Mouse (Mus musculus) testis, adult 2 months (tissue): ENCODE measurements around the gene Errfi1. TPM values are rescaled to one million over a fixed set of nuclear protein-coding genes. Genes with fewer than 3 reads are reported as not detected.
"Not testable (repeated sequence)": the region's sequence is repeated elsewhere in the genome, so short reads cannot be mapped to it uniquely, and the experiment has no call there.

Source experiments
- H3K27ac ChIP-seq: fragments of 200-500 bp; 2 replicates; pipeline ENCODE4 v1.5.1; 2012; ENCODE audit warnings: low read depth, low read length; ENCODE audit not compliant: control insufficient read depth, insufficient read depth
- H3K27me3 ChIP-seq: fragments of 200-500 bp; 2 replicates; pipeline ENCODE4 v1.6.1; 2012; ENCODE audit warnings: mild to moderate bottlenecking, low read length, moderate library complexity; ENCODE audit not compliant: control insufficient read depth, insufficient read depth
- H3K36me3 ChIP-seq: fragments of 200-500 bp; 2 replicates; pipeline ENCODE4 v1.6.1; 2012; ENCODE audit warnings: mild to moderate bottlenecking, low read length; ENCODE audit not compliant: control insufficient read depth, insufficient read depth
- H3K4me1 ChIP-seq: fragments of 200-500 bp; 2 replicates; pipeline ENCODE4 v1.6.1; 2012; ENCODE audit warnings: low read length; ENCODE audit not compliant: control insufficient read depth, insufficient read depth
- H3K4me3 ChIP-seq: fragments of 200-500 bp; 2 replicates; pipeline ENCODE4 v1.5.1; 2012; ENCODE audit warnings: low read depth, mild to moderate bottlenecking, low read length, moderate library complexity, mixed read lengths; ENCODE audit not compliant: control insufficient read depth
- CTCF ChIP-seq: fragments of 200-500 bp; IDR thresholded peaks from 2 replicates; pipeline ENCODE4 v1.5.1; 2012; ENCODE audit warnings: low read depth, mild to moderate bottlenecking, inconsistent platforms, low read length, moderate library complexity; ENCODE audit not compliant: control insufficient read depth, insufficient read depth, insufficient replicate concordance
- POLR2A ChIP-seq: fragments of 200-500 bp; IDR thresholded peaks from 2 replicates; pipeline ENCODE4 v1.6.1; 2012; ENCODE audit warnings: low read depth, mild to moderate bottlenecking, inconsistent platforms, low read length, moderate library complexity; ENCODE audit not compliant: control insufficient read depth
- polyA plus RNA-seq: library from polyadenylated mRNA; depleted of rRNA; stranded (reverse); fragments of >200 nt; gene quantifications from 2 replicates; pipeline ENCODE4 v1.2.3, GENCODE M21; 2012

The Errfi1 gene
- polyA plus RNA-seq, 1 experiment: 10.6 TPM

GRCm38 (mm10) chr4:150870963-150871391 lies 17.3 kb downstream of the Errfi1 start:
- H3K27ac ChIP-seq: peak overlapping the region; percentile 79
- peaks cover 14% of the 10 kb centered on the region for H3K4me1 ChIP-seq
- peaks cover 2% of the 10 kb centered on the region for H3K36me3 ChIP-seq
- no peak overlapping the region for H3K4me3 ChIP-seq
- no peak for TF ChIP-seq POLR2A
- TF ChIP-seq CTCF: no peak
- no peaks in the 10 kb centered on the region for H3K27me3 ChIP-seq

- H3K27ac ChIP-seq: peak overlapping the region; percentile 79
- TF ChIP-seq POLR2A (no peak), CTCF (no peak)
- no peaks in the 10 kb centered on the region for H3K27me3 ChIP-seq
- peaks cover 14% of the 10 kb centered on the region for H3K4me1 ChIP-seq
- no peaks in the 10 kb centered on the region for H3K36me3 ChIP-seq
- no peak overlapping the region for H3K4me3 ChIP-seq
Measured at GRCm38 (mm10) chr4:150871392-150872138, 17.8 kb downstream of the Errfi1 start.

GRCm38 (mm10) chr4:150872139-150872651 lies 18.5 kb downstream of the Errfi1 start:
- Histone ChIP-seq H3K27me3 (no peaks in the 10 kb centered on the region), H3K36me3 (no peaks in the 10 kb centered on the region), H3K4me1 (peaks cover 14% of the 10 kb centered on the region), H3K27ac (peak overlapping the region; percentile 50), H3K4me3 (no peak overlapping the region)
- TF ChIP-seq POLR2A: no peak
- TF ChIP-seq CTCF: no peak

GRCm38 (mm10) chr4:150872681-150873080 lies 19.0 kb downstream of the Errfi1 start:
- Histone ChIP-seq H3K4me1 (peaks cover 14% of the 10 kb centered on the region), H3K27ac (peak overlapping the region; percentile 50), H3K36me3 (no peaks in the 10 kb centered on the region), H3K27me3 (no peaks in the 10 kb centered on the region), H3K4me3 (no peak overlapping the region)
- TF ChIP-seq CTCF: no peak
- no peak for TF ChIP-seq POLR2A

GRCm38 (mm10) chr4:150874416-150874815 lies 20.7 kb downstream of the Errfi1 start:
- H3K4me1 ChIP-seq: peaks cover 28% of the 10 kb centered on the region
- H3K27me3 ChIP-seq, H3K4me3 ChIP-seq, H3K36me3 ChIP-seq, H3K27ac ChIP-seq: not testable (repeated sequence)

GRCm38 (mm10) chr4:150875393-150875792 lies 21.7 kb downstream of the Errfi1 start:
- H3K36me3 ChIP-seq: no peaks in the 10 kb centered on the region
- TF ChIP-seq CTCF (no peak), POLR2A (no peak)
- H3K4me1 ChIP-seq: peaks cover 33% of the 10 kb centered on the region
- H3K4me3 ChIP-seq: no peak overlapping the region
- H3K27me3 ChIP-seq: peaks cover 4% of the 10 kb centered on the region
- peak overlapping the region; percentile 66; the same call in 1 of the 2 replicates for H3K27ac ChIP-seq

GRCm38 (mm10) chr4:150879631-150880030 lies 25.9 kb downstream of the Errfi1 start:
- peaks cover 31% of the 10 kb centered on the region for H3K4me1 ChIP-seq
- H3K27ac ChIP-seq: no peak overlapping the region
- TF ChIP-seq POLR2A (no peak), CTCF (no peak)
- peak overlapping the region; percentile 73 for H3K4me3 ChIP-seq
- H3K36me3 ChIP-seq: no peaks in the 10 kb centered on the region
- H3K27me3 ChIP-seq: peaks cover 4% of the 10 kb centered on the region
